Mouse (Mus musculus) heart, postnatal 0 days (tissue): ENCODE results near the gene Map3k11.

Source experiments
- CTCF ChIP-seq: IDR thresholded peaks from 2 replicates; pipeline ENCODE4 v1.5.1; 2016; ENCODE audit warnings: antibody characterized with exemption, control low read depth, low read depth
- EP300 ChIP-seq: IDR thresholded peaks from 2 replicates; pipeline ENCODE4 v1.6.1; 2016; ENCODE audit warnings: antibody characterized with exemption, low read depth

DNA sequence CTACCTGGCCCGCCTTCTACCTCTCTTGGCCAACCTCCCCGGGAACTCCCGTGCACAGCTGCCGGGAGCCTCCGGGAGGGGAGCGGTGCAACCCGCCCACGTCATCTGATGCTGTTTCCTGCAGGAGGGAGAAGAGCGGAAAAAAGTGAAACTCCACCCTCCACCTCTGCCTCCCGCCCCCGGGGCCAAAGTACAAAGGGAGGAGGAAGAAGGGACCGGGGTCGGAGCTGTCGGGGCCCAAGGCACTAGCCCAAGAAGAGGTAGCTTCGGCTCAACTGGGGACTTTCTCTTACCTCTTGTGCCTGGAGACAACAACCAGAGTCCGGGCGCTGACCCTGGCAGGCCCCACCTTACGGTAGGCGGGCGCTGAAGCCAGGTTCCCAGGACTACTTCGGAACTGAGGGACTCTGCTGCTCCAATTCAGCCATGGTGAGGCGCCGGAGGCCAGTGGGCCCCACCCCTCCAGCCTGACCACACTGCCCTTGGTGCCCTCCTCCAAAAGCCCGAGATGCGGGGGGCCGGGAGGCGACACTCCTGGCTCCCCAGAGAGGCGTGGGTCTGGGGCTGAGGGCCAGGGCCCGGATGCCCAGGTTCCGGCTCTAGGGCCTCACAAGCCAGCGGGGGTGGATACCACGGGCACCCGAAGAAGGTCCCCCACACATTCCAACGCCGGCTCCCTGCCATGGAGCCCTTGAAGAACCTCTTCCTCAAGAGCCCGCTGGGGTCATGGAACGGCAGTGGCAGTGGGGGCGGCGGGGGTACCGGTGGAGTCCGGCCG is 1.2 kb downstream of the Map3k11 start:
- TF ChIP-seq CTCF = peak; percentile 6; the same call in 1 of the 2 replicates
- 0 out of 2 replicates have a peak, but pooled peaks have one; percentile 49 for TF ChIP-seq EP300
